Mouse (Mus musculus) hindbrain, embryonic 15.5 days (tissue): ENCODE measurements at regions not wholly inside any gene's neighbourhood (a gene's known extent, or its start where the extent isn't known, plus 50 kb on each side); places are given as distances from the start of the nearest gene placed in this dataset.

Experiments
- ATAC-seq: fragments of 200-750 bp; cut with Nextera tagmentation; 2 replicates; pipeline ENCODE4 v1.8.0; 2017; ENCODE audit warnings: low read depth, moderate number of reproducible peaks, moderate TSS enrichment; ENCODE audit not compliant: low FRiP score
- H3K27ac ChIP-seq: fragments of 300-500 bp; sonication (generic); replicated peaks from 2 replicates; pipeline ENCODE4 v1.5.1; 2015; ENCODE audit warnings: mild to moderate bottlenecking, inconsistent platforms
- H3K27me3 ChIP-seq: fragments of 300-500 bp; sonication (generic); 2 replicates; pipeline ENCODE4 v1.6.1; 2015; ENCODE audit warnings: control low read depth, inconsistent platforms
- H3K36me3 ChIP-seq: fragments of 300-500 bp; sonication (generic); 2 replicates; pipeline ENCODE4 v1.6.1; 2015; ENCODE audit warnings: control low read depth, inconsistent platforms
- H3K4me1 ChIP-seq: fragments of 300-500 bp; sonication (generic); replicated peaks from 2 replicates; pipeline ENCODE4 v1.6.1; 2015; ENCODE audit warnings: control low read depth, inconsistent platforms
- H3K4me2 ChIP-seq: fragments of 300-500 bp; sonication (generic); 2 replicates; pipeline ENCODE4 v1.6.1; 2015; ENCODE audit warnings: moderate library complexity, mild to moderate bottlenecking, inconsistent platforms
- H3K4me3 ChIP-seq: fragments of 300-500 bp; sonication (generic); 2 replicates; pipeline ENCODE4 v1.5.1; 2015; ENCODE audit warnings: mild to moderate bottlenecking, inconsistent platforms
- H3K9ac ChIP-seq: fragments of 300-500 bp; sonication (generic); 2 replicates; pipeline ENCODE4 v1.6.1; 2015; ENCODE audit warnings: inconsistent platforms
- H3K9me3 ChIP-seq: fragments of 300-500 bp; sonication (generic); 2 replicates; pipeline ENCODE4 v1.6.1; 2016; ENCODE audit warnings: control low read depth, inconsistent platforms
- WGBS: fragments of 180-500 bp; shearing (Covaris S2); methylation state at CpG from one replicate; pipeline ENCODE4 v1.1.7; 2015; 5-methylcytosine and 5-hydroxymethylcytosine counted together

DNA sequence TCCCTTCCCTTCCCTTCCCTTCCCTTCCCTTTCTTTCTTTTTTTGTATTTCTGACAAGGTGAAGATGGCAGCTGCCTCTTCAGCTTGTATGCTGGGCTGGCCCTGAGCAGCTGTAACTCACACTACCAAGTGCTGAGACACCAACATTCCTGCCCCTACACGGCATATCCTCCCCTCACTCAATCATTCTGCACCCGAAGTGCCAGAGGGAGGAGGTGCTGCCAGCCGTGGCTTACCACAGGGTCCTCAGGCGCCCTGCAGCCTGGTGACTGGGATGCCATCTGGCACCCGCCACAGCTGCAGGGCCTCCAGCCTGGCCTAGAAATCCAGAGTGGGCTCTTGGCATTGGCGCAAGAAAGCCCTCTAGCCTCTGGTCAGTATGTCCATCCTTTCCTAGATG lies 84.4 kb upstream of the Bcl6 start:
- no peaks in the 10 kb centered on the region for H3K27me3 ChIP-seq
- ATAC-seq: no peak
- no peaks in the 10 kb centered on the region for H3K4me1 ChIP-seq
- no peaks in the 10 kb centered on the region for H3K9me3 ChIP-seq
- 68% methylated on average over 6 of the region's 6 CpGs for WGBS
- H3K4me3 ChIP-seq: no peak overlapping the region
- no peak overlapping the region for H3K27ac ChIP-seq
- H3K9ac ChIP-seq: no peak overlapping the region
- no peak overlapping the region for H3K4me2 ChIP-seq
- H3K36me3 ChIP-seq: no peaks in the 10 kb centered on the region

DNA sequence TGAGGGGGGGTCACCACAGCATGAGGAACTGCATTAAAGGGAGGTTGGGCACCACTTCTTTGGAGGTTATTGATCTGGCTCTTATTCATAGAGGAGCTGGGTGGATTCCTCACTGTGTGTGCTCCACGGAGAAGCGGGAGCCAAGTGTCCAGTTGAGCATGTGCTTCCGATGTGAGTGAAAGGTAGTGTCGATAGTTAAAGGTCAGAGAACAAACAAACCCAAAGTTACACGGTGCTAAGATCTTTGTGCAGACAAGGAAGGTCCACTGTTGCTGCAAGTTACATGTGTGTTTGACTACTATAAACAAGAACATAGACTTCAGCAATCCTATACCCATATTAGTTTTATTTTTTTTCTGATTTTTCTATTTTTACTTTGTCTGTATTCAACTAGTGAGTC lies 80.8 kb upstream of the Bcl6 start:
- no peak overlapping the region for H3K4me2 ChIP-seq
- no peaks in the 10 kb centered on the region for H3K9me3 ChIP-seq
- no peaks in the 10 kb centered on the region for H3K36me3 ChIP-seq
- no peak overlapping the region for H3K27ac ChIP-seq
- no peak for ATAC-seq
- WGBS: 88% methylated on average over 5 of the region's 5 CpGs
- no peaks in the 10 kb centered on the region for H3K4me1 ChIP-seq
- no peak overlapping the region for H3K9ac ChIP-seq
- no peaks in the 10 kb centered on the region for H3K27me3 ChIP-seq
- H3K4me3 ChIP-seq: no peak overlapping the region

DNA sequence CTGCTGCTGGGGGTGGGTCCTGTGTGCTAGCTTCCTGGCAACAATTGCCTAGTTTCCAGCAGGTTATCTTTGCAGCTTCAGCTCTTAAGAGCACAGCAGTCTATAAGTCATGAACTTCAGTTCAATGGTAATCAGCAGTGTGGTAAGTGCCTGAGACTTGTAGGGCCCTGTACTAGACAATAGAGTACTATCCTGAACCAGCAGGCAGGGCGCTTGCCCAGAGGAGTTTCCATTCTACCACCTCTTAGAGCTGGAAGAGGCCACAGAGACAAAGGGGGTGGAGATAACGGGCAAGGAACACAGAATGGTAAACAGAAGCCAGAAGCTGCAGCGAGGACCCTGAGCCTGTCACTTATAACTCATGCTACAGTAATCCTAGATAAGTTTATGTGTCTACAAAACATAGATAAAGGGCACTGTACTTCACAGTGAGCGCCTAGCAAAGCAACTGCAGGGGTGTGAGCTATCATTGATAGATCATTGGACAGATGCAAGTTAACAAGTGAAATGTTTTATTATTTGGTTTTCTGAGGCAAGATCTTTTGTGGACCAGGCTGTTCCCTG lies 79.7 kb upstream of the Bcl6 start:
- WGBS: 51% methylated on average over 4 of the region's 4 CpGs

DNA sequence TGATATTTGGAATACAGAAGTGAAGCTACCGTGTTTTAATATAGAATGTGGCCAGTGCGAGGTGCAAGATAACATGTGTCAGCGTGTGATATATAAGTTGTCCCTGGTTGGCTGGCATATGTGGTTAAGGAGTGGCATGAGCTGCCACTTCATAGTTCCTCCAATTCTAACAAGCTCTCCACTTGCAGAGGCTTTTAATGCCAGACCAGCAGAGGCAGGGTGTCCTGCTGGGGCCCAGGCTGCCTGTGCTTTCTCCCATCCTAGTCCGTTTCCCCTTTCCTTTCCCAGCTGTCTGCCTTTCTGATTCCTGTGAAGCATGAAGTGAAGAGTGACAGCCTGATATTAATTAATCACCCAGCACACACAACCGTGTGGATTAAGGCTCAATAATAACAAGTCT lies 73.7 kb upstream of the Bcl6 start:
- WGBS: 68% methylated on average over 5 of the region's 5 CpGs
- no peak for ATAC-seq

More for the DNA sequence above, 79.7 kb upstream of the Bcl6 start:
- H3K27ac ChIP-seq: no peak overlapping the region
- ATAC-seq: no peak
- H3K9ac ChIP-seq: no peak overlapping the region
- no peak overlapping the region for H3K4me2 ChIP-seq
- no peaks in the 10 kb centered on the region for H3K4me1 ChIP-seq
- no peaks in the 10 kb centered on the region for H3K27me3 ChIP-seq
- no peaks in the 10 kb centered on the region for H3K9me3 ChIP-seq
- no peaks in the 10 kb centered on the region for H3K36me3 ChIP-seq
- no peak overlapping the region for H3K4me3 ChIP-seq

DNA sequence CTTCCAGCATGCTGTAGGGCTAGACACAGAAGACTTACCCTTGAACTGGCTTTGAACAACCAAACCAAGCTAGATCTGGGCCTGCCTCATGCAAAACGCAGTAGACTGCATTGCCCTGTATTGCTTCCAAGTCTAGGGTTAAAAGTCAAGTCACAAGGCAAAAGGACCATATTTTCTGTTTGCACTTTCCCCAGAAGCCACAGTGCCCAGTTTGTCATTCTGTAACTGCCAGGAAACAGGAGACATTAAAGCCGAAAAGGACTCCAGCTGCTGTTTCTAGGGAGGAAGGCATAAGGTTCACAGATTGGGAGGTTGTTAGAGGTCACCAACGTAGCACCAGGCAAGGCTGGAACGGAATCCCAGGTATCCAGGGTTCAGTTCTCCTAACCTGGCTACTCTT lies 72.8 kb upstream of the Bcl6 start:
- Histone ChIP-seq H3K4me3 (no peak overlapping the region), H3K9ac (no peak overlapping the region), H3K4me1 (no peaks in the 10 kb centered on the region), H3K27me3 (no peaks in the 10 kb centered on the region), H3K27ac (no peak overlapping the region), H3K36me3 (no peaks in the 10 kb centered on the region), H3K9me3 (no peaks in the 10 kb centered on the region), H3K4me2 (no peak overlapping the region)
- WGBS: 89% methylated on average over 4 of the region's 4 CpGs
- no peak for ATAC-seq

More for the DNA sequence above, 73.7 kb upstream of the Bcl6 start:
- Histone ChIP-seq H3K4me1 (no peaks in the 10 kb centered on the region), H3K36me3 (no peaks in the 10 kb centered on the region), H3K4me3 (no peak overlapping the region), H3K4me2 (no peak overlapping the region), H3K9ac (no peak overlapping the region), H3K27me3 (no peaks in the 10 kb centered on the region), H3K27ac (no peak overlapping the region), H3K9me3 (no peaks in the 10 kb centered on the region)

DNA sequence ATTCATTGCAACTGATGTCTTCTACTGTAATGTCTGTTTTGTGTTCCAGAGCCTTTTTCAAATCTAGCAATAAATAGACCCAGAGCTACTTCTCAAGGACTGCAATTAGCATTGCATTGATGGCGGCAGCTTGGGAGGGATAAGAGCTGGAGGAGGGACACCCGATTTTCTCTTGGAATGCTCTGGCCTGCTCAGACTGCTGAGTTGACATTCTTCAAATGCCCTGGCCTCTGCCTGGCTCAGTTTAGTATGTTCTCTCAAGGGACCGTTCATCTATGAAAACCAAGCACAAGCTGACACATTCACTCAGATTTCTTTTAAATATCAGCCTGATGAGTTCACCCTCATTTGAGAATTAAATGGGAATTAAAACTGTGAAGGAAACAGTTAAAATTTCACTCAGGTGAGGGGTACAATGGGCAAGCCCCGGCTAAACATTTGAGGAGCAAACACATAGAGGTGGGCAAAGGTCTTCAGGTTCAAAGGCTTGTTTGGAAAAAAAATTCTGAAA lies 70.5 kb upstream of the Bcl6 start:
- H3K36me3 ChIP-seq: no peaks in the 10 kb centered on the region
- no peaks in the 10 kb centered on the region for H3K4me1 ChIP-seq
- 84% methylated on average over 4 of the region's 4 CpGs for WGBS
- ATAC-seq: no peak
- no peak overlapping the region for H3K4me2 ChIP-seq
- H3K27ac ChIP-seq: no peak overlapping the region
- no peaks in the 10 kb centered on the region for H3K27me3 ChIP-seq
- H3K9me3 ChIP-seq: no peaks in the 10 kb centered on the region
- H3K4me3 ChIP-seq: no peak overlapping the region
- H3K9ac ChIP-seq: no peak overlapping the region

DNA sequence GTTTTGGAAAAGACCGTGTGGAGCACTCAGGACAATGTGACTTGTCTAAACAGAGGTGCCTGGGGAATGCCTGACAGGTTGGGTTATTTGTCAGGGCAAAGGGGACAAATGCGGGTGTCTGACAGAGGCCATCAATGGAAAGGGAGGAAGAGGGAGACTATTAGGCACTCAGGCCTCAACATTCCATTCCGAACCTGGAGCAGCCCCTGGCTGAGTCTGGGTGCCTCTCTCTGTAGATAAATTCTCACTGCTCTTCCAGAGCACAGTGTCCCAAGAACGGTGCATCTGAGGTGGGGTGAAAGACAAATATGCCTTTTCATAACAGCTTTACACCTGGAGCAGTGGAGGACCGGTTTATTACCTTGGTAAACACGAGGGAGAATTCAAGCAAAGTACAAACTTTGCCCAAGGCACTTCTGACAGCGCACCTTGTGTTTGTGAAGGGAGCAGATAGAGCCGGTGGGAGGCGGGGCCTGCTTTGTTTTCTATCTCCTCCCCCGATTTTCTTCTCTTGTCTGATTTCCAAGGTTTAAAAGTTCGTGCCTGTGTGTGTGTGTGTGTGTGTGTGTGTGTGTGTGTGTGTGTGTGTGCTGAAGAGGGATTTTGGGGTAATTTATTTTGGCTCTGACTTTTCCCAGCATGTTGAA lies 68.4 kb upstream of the Bcl6 start:
- Histone ChIP-seq H3K4me1 (no peaks in the 10 kb centered on the region), H3K27me3 (no peaks in the 10 kb centered on the region), H3K9ac (no peak overlapping the region), H3K36me3 (no peaks in the 10 kb centered on the region), H3K27ac (no peak overlapping the region), H3K9me3 (no peaks in the 10 kb centered on the region), H3K4me2 (no peak overlapping the region), H3K4me3 (no peak overlapping the region)
- 45% methylated on average over 11 of the region's 11 CpGs for WGBS
- ATAC-seq: no peak

DNA sequence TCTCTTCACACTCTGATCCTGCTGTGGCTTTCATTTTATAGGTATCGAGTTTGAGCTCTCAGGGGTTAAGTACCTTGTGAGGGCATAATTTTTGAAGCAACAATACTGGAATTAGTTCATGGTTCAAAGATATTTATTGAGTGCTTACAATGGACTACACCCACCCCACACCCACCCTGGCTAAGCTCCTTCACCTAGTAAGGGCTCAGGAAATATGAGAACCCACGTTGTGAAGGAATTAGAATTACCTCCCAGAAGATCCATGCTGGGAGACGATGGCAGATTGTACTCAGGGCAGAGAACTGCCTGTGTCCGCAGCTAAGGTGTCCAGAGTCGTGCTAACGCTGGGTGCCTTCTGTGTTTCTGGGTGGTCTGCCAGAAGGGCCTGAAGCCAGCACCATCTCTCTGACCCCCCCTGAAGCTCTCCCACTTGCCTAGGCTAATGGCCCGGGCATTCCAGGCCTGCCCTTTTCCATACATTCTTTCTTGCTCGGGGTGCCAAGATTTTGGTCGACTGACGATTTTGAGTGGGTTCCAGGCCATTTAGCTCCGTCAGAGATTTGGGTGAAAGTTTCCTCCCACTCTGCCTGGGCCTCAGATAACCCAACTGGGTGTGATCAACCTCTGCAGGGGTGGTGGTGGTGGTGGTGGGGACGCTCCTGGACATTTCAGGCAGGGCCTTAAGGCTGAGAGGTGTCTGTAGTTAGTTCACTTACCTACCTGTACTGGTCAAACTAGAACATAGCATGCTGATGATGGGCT lies 67.7 kb upstream of the Bcl6 start:
- Histone ChIP-seq H3K36me3 (no peaks in the 10 kb centered on the region), H3K4me2 (no peak overlapping the region), H3K27ac (no peak overlapping the region), H3K9me3 (no peaks in the 10 kb centered on the region), H3K9ac (no peak overlapping the region), H3K4me3 (no peak overlapping the region), H3K27me3 (no peaks in the 10 kb centered on the region), H3K4me1 (no peaks in the 10 kb centered on the region)
- 72% methylated on average over 12 of the region's 12 CpGs for WGBS
- ATAC-seq: no peak

DNA sequence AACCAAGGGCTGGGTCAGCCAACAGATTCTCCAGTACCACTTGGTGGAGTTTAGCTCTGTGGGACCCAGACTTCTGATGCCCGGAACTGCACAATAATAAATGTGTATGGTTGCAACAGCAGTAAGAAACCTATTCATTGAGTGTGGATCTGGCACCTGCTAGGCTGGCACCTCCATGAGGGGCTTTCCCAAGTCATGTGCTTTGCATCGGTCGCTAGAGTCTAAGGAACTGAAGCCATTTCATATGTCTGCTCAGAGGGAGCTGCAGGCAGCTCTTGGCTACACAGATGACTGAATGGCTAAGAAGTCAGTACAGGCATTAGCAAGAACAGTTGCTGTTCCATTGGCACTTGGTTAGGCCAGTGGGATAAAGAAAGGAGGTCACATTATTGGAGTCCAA lies 65.6 kb upstream of the Bcl6 start:
- Histone ChIP-seq H3K9ac (no peak overlapping the region), H3K9me3 (no peaks in the 10 kb centered on the region), H3K4me2 (no peak overlapping the region), H3K36me3 (no peaks in the 10 kb centered on the region), H3K4me1 (no peaks in the 10 kb centered on the region), H3K4me3 (no peak overlapping the region), H3K27me3 (no peaks in the 10 kb centered on the region), H3K27ac (no peak overlapping the region)
- 96% methylated on average over 3 of the region's 3 CpGs for WGBS
- ATAC-seq: no peak

DNA sequence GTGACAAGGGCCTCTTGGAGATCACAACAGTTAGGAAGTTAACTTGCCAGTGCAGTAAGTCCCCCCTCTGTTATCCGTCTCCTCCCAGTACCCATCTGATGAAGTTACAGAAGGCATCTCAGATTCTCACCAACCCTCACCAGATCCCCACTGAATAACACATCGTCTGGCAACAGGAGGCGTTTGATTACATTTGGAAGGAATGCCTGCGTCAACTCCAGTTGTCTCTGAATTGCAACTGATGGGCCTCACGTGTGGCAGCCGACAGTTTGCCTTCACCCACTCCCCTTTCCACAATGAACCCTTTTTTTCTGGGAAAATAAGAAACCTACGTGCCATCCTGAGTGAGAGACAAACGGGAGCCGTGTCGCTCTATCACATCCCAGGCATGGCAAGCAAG lies 64.8 kb upstream of the Bcl6 start:
- Histone ChIP-seq H3K27me3 (no peaks in the 10 kb centered on the region), H3K4me3 (no peak overlapping the region), H3K9ac (no peak overlapping the region), H3K4me1 (no peaks in the 10 kb centered on the region), H3K27ac (no peak overlapping the region), H3K9me3 (no peaks in the 10 kb centered on the region), H3K36me3 (no peaks in the 10 kb centered on the region), H3K4me2 (no peak overlapping the region)
- no peak for ATAC-seq
- 87% methylated on average over 10 of the region's 10 CpGs for WGBS

DNA sequence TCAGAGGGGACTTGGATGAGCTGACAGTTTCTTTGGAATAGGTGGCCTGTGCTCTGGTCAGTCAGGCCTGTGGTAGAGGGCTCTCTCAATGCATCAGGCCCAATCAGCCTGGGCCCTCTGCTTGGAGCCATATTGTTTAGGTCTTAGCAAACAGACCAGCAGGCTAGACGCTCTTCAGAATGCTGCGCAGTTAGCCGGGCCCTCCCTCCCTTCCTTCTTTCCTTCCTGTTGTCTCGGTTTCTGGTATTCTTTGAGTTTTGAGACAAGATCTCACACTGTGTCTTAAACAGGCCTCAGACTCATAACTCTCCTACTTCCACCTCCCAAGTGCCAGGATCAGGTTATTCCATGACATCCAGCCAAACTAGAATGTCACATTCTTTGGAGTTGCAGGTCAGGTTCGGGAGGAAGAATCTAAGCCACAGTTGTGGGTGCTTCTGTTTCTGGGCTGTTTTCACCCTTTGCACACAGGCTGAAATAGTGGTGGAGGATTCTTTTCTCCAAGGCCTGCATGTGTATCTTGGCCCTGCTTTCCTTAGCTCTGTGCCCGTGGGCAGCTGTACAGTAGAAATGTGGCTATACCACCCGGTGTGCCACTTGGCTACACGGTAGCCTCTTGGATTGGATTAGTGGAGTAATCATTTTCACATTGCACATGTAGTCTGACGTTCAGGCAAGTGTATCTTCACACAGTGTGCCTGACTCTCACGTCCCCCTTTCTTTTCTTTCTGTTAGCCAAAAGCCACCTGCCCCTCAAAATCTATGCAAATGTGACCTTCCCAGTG lies 62.4 kb upstream of the Bcl6 start:
- no peak overlapping the region for H3K4me3 ChIP-seq
- no peak for ATAC-seq
- no peaks in the 10 kb centered on the region for H3K27me3 ChIP-seq
- no peaks in the 10 kb centered on the region for H3K9me3 ChIP-seq
- no peak overlapping the region for H3K4me2 ChIP-seq
- H3K4me1 ChIP-seq: no peaks in the 10 kb centered on the region
- H3K9ac ChIP-seq: no peak overlapping the region
- WGBS: 87% methylated on average over 10 of the region's 10 CpGs
- H3K27ac ChIP-seq: no peak overlapping the region
- H3K36me3 ChIP-seq: no peaks in the 10 kb centered on the region

DNA sequence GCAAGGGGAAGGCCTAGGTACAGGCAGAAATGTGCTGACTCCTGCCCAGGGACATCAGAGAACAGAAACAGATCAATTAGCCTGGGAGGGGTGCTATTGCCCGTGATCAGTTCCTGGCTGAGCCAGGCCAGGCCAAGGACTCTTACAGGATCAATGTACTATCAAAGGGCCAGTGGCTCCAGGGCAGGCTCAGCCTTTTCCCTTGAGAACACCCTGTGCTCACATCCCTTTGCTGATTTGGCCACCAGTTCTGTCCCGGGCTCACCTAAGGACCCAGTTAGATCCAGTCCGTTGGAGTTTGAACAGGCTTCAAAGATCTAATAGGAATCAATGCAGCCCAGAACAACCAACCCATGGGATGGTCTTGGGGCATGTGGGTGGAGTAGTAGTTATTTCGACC lies 55.1 kb upstream of the Bcl6 start:
- H3K36me3 ChIP-seq: no peaks in the 10 kb centered on the region
- 86% methylated on average over 4 of the region's 4 CpGs for WGBS
- H3K27ac ChIP-seq: no peak overlapping the region
- no peak overlapping the region for H3K4me2 ChIP-seq
- H3K4me1 ChIP-seq: no peaks in the 10 kb centered on the region
- H3K27me3 ChIP-seq: no peaks in the 10 kb centered on the region
- H3K9ac ChIP-seq: no peak overlapping the region
- no peaks in the 10 kb centered on the region for H3K9me3 ChIP-seq
- H3K4me3 ChIP-seq: no peak overlapping the region
- ATAC-seq: no peak
